Mouse (Mus musculus) midbrain, embryonic 11.5 days (tissue): ENCODE data around the gene Rad52. TPM values are rescaled to one million over a fixed set of nuclear protein-coding genes. Genes with fewer than 3 reads are reported as not detected.

Source experiments
- ATAC-seq: fragments of 200-750 bp; cut with Nextera tagmentation; 2 replicates; pipeline ENCODE4 v1.8.0; 2017; ENCODE audit warnings: moderate TSS enrichment, moderate library complexity; ENCODE audit not compliant: low FRiP score
- DNase-seq: peaks from one replicate; pipeline ENCODE4 v3.0.0; 2015; ENCODE audit warnings: low spot score; ENCODE audit errors: missing footprints
- H3K27ac ChIP-seq: fragments of 300-500 bp; sonication (generic); 2 replicates; pipeline ENCODE4 v1.5.1; 2014; ENCODE audit warnings: low read depth, low read length
- H3K27me3 ChIP-seq: fragments of 300-500 bp; sonication (generic); 2 replicates; pipeline ENCODE4 v1.6.1; 2014; ENCODE audit warnings: mild to moderate bottlenecking, low read length, moderate library complexity, mixed read lengths; ENCODE audit not compliant: control insufficient read depth, insufficient read depth
- H3K36me3 ChIP-seq: fragments of 300-500 bp; sonication (generic); 2 replicates; pipeline ENCODE4 v1.6.1; 2014; ENCODE audit warnings: mild to moderate bottlenecking, low read length, moderate library complexity, mixed read lengths; ENCODE audit not compliant: control insufficient read depth, insufficient read depth
- H3K4me1 ChIP-seq: fragments of 300-500 bp; sonication (generic); 2 replicates; pipeline ENCODE4 v1.6.1; 2014; ENCODE audit warnings: low read length; ENCODE audit not compliant: control insufficient read depth, insufficient read depth
- H3K4me2 ChIP-seq: fragments of 300-500 bp; sonication (generic); 2 replicates; pipeline ENCODE4 v1.6.1; 2014; ENCODE audit warnings: mild to moderate bottlenecking, moderate library complexity
- H3K4me3 ChIP-seq: fragments of 300-500 bp; sonication (generic); 2 replicates; pipeline ENCODE4 v1.5.1; 2014; ENCODE audit warnings: low read depth, low read length
- H3K9ac ChIP-seq: fragments of 300-500 bp; sonication (generic); 2 replicates; pipeline ENCODE4 v1.6.1; 2014; ENCODE audit warnings: low read length
- H3K9me3 ChIP-seq: fragments of 300-500 bp; sonication (generic); 2 replicates; pipeline ENCODE4 v1.6.1; 2016; ENCODE audit warnings: low read length; ENCODE audit not compliant: control insufficient read depth
- WGBS: fragments of 180-500 bp; shearing (Covaris S2); extraction: QIAGEN DNeasy Blood & Tissue Kit; methylation state at CpG from one replicate; pipeline ENCODE4 v1.1.7; 2014; 5-methylcytosine and 5-hydroxymethylcytosine counted together
- polyA plus RNA-seq: library from polyadenylated mRNA; unstranded; fragments of >200 nt; fragmentation: Nextera tagmentation; extraction: Ambion mirVana; gene quantifications from 2 replicates; pipeline ENCODE4 v1.2.1, GENCODE M21; 2014

Rad52 gene
- polyA plus RNA-seq, 1 experiment from 2014 or later, result 20.2 TPM

- WGBS, result 24% methylated on average over 15 of the region's 15 CpGs
- Histone ChIP-seq H3K36me3 (no peaks in the 10 kb centered on the region), H3K27ac (peak overlapping the region; percentile 30), H3K4me2 (peak overlapping the region; percentile 78), H3K27me3 (no peaks in the 10 kb centered on the region), H3K9me3 (no peaks in the 10 kb centered on the region), H3K4me3 (peak overlapping the region; percentile 91), H3K4me1 (peaks cover 8% of the 10 kb centered on the region; the same call in 1 of the 2 replicates), H3K9ac (peak overlapping the region; percentile 85)
- ATAC-seq (peak; percentile 1; the same call in 1 of the 2 replicates), DNase-seq (no peak)
Measured at GRCm38 (mm10) chr6:119903081-119903789, 737 bp downstream of the Rad52 start.

GRCm38 (mm10) chr6:119905461-119905860 lies 3.0 kb downstream of the Rad52 start:
- no peak overlapping the region for H3K4me3 ChIP-seq
- no peak overlapping the region for H3K4me2 ChIP-seq
- H3K9me3 ChIP-seq, result no peaks in the 10 kb centered on the region
- ATAC-seq (no peak), DNase-seq (no peak)
- H3K9ac ChIP-seq, result no peak overlapping the region
- peaks cover 8% of the 10 kb centered on the region; the same call in 1 of the 2 replicates for H3K4me1 ChIP-seq
- H3K27ac ChIP-seq, result no peak overlapping the region
- WGBS, result 90% methylated on average over 5 of the region's 5 CpGs
- no peaks in the 10 kb centered on the region for H3K27me3 ChIP-seq
- H3K36me3 ChIP-seq, result no peaks in the 10 kb centered on the region

- Histone ChIP-seq H3K4me1 (no peaks in the 10 kb centered on the region), H3K4me3 (no peak overlapping the region), H3K27ac (no peak overlapping the region), H3K4me2 (no peak overlapping the region), H3K27me3 (no peaks in the 10 kb centered on the region), H3K9ac (no peak overlapping the region), H3K9me3 (no peaks in the 10 kb centered on the region), H3K36me3 (peaks cover 5% of the 10 kb centered on the region)
- WGBS, result 84% methylated on average over 5 of the region's 5 CpGs
- ATAC-seq (no peak), DNase-seq (no peak)
Measured at GRCm38 (mm10) chr6:119912046-119912445, 9.5 kb downstream of the Rad52 start.

GRCm38 (mm10) chr6:119915710-119916109 lies 13.2 kb downstream of the Rad52 start:
- no peaks in the 10 kb centered on the region for H3K9me3 ChIP-seq
- H3K36me3 ChIP-seq, result peaks cover 11% of the 10 kb centered on the region
- no peak overlapping the region for H3K9ac ChIP-seq
- no peak for ATAC-seq
- no peaks in the 10 kb centered on the region for H3K27me3 ChIP-seq
- H3K4me1 ChIP-seq, result no peaks in the 10 kb centered on the region
- 93% methylated on average over 5 of the region's 5 CpGs for WGBS
- H3K4me2 ChIP-seq, result no peak overlapping the region
- DNase-seq, result no peak
- H3K27ac ChIP-seq, result no peak overlapping the region
- no peak overlapping the region for H3K4me3 ChIP-seq

- Histone ChIP-seq H3K9me3 (no peaks in the 10 kb centered on the region), H3K36me3 (peaks cover 8% of the 10 kb centered on the region), H3K4me2 (no peak overlapping the region), H3K27me3 (no peaks in the 10 kb centered on the region), H3K27ac (no peak overlapping the region), H3K4me1 (no peaks in the 10 kb centered on the region), H3K9ac (no peak overlapping the region), H3K4me3 (no peak overlapping the region)
- DNase-seq (peak; percentile 64), ATAC-seq (no peak)
- WGBS, result 87% methylated on average over 16 of the region's 16 CpGs
Measured at GRCm38 (mm10) chr6:119918561-119919181, 16.2 kb downstream of the Rad52 start.

GRCm38 (mm10) chr6:119922136-119922535 lies 19.6 kb downstream of the Rad52 start:
- DNase-seq, result peak; percentile 66
- Histone ChIP-seq H3K27me3 (no peaks in the 10 kb centered on the region), H3K4me3 (no peak overlapping the region), H3K9me3 (no peaks in the 10 kb centered on the region), H3K4me1 (no peaks in the 10 kb centered on the region), H3K9ac (no peak overlapping the region), H3K4me2 (no peak overlapping the region), H3K36me3 (peaks cover 8% of the 10 kb centered on the region; the same call in 1 of the 2 replicates), H3K27ac (no peak overlapping the region)
- ATAC-seq, result no peak
- 84% methylated on average over 3 of the region's 3 CpGs for WGBS

GRCm38 (mm10) chr6:119922544-119922943 lies 20.0 kb downstream of the Rad52 start:
- no peaks in the 10 kb centered on the region for H3K27me3 ChIP-seq
- ATAC-seq (no peak), DNase-seq (no peak)
- H3K4me1 ChIP-seq, result no peaks in the 10 kb centered on the region
- H3K9ac ChIP-seq, result no peak overlapping the region
- H3K36me3 ChIP-seq, result peaks cover 10% of the 10 kb centered on the region; the same call in 1 of the 2 replicates
- 90% methylated on average over 4 of the region's 4 CpGs for WGBS
- no peak overlapping the region for H3K27ac ChIP-seq
- no peak overlapping the region for H3K4me3 ChIP-seq
- H3K4me2 ChIP-seq, result no peak overlapping the region
- H3K9me3 ChIP-seq, result no peaks in the 10 kb centered on the region

GRCm38 (mm10) chr6:119924235-119925005 lies 21.9 kb downstream of the Rad52 start:
- H3K4me1 ChIP-seq, result no peaks in the 10 kb centered on the region

More at GRCm38 (mm10) chr6:119924235-119925005, 21.9 kb downstream of the Rad52 start:
- H3K4me3 ChIP-seq, result no peak overlapping the region
- ATAC-seq (no peak), DNase-seq (no peak)
- H3K27ac ChIP-seq, result no peak overlapping the region
- 64% methylated on average over 4 of the region's 4 CpGs for WGBS
- no peaks in the 10 kb centered on the region for H3K9me3 ChIP-seq
- H3K9ac ChIP-seq, result no peak overlapping the region
- no peak overlapping the region for H3K4me2 ChIP-seq
- H3K36me3 ChIP-seq, result peaks cover 9% of the 10 kb centered on the region; the same call in 1 of the 2 replicates
- H3K27me3 ChIP-seq, result no peaks in the 10 kb centered on the region
